ENCODE assay signal across 24 mouse cellular contexts in the genomic region with DNA sequence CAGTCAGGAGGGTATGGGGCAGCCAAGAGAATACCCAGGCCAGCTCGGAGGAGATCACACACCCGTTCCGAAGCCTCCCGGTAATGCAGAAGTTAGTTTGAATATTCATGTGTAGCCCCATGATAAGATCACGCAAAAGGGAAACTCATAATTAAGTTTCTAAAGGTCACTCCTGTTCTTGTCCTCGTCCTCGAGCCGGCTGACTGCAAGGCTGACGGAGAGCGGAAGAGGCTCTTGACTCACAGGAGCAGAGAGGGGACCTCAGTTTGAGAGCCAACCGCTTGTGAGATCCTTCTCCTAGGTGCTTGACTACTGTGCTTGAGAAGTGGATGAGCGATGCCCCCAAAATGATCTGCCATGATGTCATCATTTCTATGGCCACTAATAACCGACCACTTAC. TPM values are rescaled to one million over a fixed set of nuclear protein-coding genes. Genes with fewer than 3 reads are reported as not detected.
DNase-seq lines count a peak whose midpoint lies in the region; ATAC-seq and TF ChIP-seq lines count a peak whose summit lies in the region.
"Had no signal": no experiment of that assay in that cellular context is flagged by ENCODE, and none has a peak within 500 bp of the region (broad histone marks: within the 10 kb centered on the region; RNA-seq: fewer than 3 reads in every experiment).

No protein-coding gene starts in this region.

- no peak overlapping the region for H3K4me3 ChIP-seq in heart, embryonic 10.5 days
- H3K4me3 ChIP-seq in heart, postnatal 0 days (ENCODE audit: low read depth, low read length), result no peak overlapping the region
- no peak overlapping the region for H3K4me3 ChIP-seq in intestine, postnatal 0 days (ENCODE audit: low read depth, low read length)
- H3K4me3 ChIP-seq in stomach, embryonic 16.5 days (replicated peaks; ENCODE audit: low read length), result no peak overlapping the region
- H3K4me3 ChIP-seq: embryonic facial prominence, embryonic 12.5 days; hindbrain, embryonic 15.5 days; kidney, embryonic 15.5 days; limb, embryonic 13.5 days; liver, embryonic 12.5 days had no signal

- peaks cover 53% of the 10 kb centered on the region for H3K4me1 ChIP-seq in heart, embryonic 10.5 days
- H3K4me1 ChIP-seq in heart, postnatal 0 days (ENCODE audit: control insufficient read depth, insufficient read depth), result peaks cover 23% of the 10 kb centered on the region; the same call in 1 of the 2 replicates
- H3K4me1 ChIP-seq in intestine, postnatal 0 days (replicated peaks; ENCODE audit: control insufficient read depth, insufficient read depth, low read length), result 0 out of 2 replicates have a peak, but pooled peaks cover 5% of the 10 kb centered on the region
- H3K4me1 ChIP-seq in stomach, embryonic 16.5 days (ENCODE audit: control insufficient read depth, insufficient read depth, low read length), result no peaks in the 10 kb centered on the region
- H3K4me1 ChIP-seq: hindbrain, embryonic 15.5 days; liver, embryonic 12.5 days had no signal

- WGBS in heart, embryonic 10.5 days, result 83% methylated on average over 13 of the region's 13 CpGs
- 58% methylated on average over 13 of the region's 13 CpGs for WGBS in heart, postnatal 0 days
- WGBS in intestine, postnatal 0 days, result 52% methylated on average over 13 of the region's 13 CpGs
- WGBS in stomach, embryonic 16.5 days, result 81% methylated on average over 13 of the region's 13 CpGs

- TF ChIP-seq EP300 in heart, postnatal 0 days (IDR thresholded peaks at IDR 0.05; ENCODE audit: low read depth), result no peak

- no peak for DNase-seq in heart, embryonic 10.5 days (ENCODE audit: low spot score)
- DNase-seq in heart, postnatal 4 days, result no peak
- no peak for DNase-seq in heart, postnatal 0 days (ENCODE audit: low spot score)
- DNase-seq in heart, adult 9 months (ENCODE audit: low spot score in 2 of 2), result no peak
- no peak for DNase-seq in embryo, embryonic 11 days
- no peak for DNase-seq in layer of hippocampus, adult 9-10 months (ENCODE audit: low spot score)
- DNase-seq: adrenal gland, postnatal 25 days; cerebellum, adult 8-10 months; cerebellum, postnatal 36 days; forebrain, postnatal 0 days; gastrocnemius, postnatal 36 days; heart, postnatal 14 days; kidney, adult 11 months; lung, adult 18-20 months; lung, postnatal 14 days; thymus, postnatal 14 days had no signal

- ATAC-seq in heart, postnatal 0 days (ENCODE audit: insufficient read depth, low read depth), result 0 out of 2 replicates have a peak, but pooled peaks have one; percentile 1
- ATAC-seq in intestine, postnatal 0 days, result peak; percentile 56
- ATAC-seq in stomach, embryonic 16.5 days (ENCODE audit: insufficient read depth, low FRiP score), result no peak
- ATAC-seq: forebrain, postnatal 0 days; liver, embryonic 12.5 days had no signal

- no peak overlapping the region for H3K9ac ChIP-seq in heart, postnatal 0 days (replicated peaks; ENCODE audit: low read depth, low read length)
- H3K9ac ChIP-seq in intestine, postnatal 0 days (ENCODE audit: low read depth, low read length), result no peak overlapping the region; the same call in 1 of the 2 replicates
- no peak overlapping the region for H3K9ac ChIP-seq in stomach, embryonic 16.5 days (ENCODE audit: low read length)
- H3K9ac ChIP-seq: embryonic facial prominence, embryonic 12.5 days; forebrain, postnatal 0 days; hindbrain, embryonic 15.5 days; kidney, embryonic 15.5 days; limb, embryonic 13.5 days; liver, embryonic 12.5 days had no signal

- H3K27me3 ChIP-seq in heart, embryonic 10.5 days (ENCODE audit: insufficient read depth, poor library complexity, severe bottlenecking), result peaks cover 19% of the 10 kb centered on the region; the same call in 1 of the 2 replicates
- H3K27me3 ChIP-seq in heart, postnatal 0 days (ENCODE audit: control insufficient read depth, insufficient read depth, low read length), result no peaks in the 10 kb centered on the region
- H3K27me3 ChIP-seq in intestine, postnatal 0 days (replicated peaks; ENCODE audit: control insufficient read depth, insufficient read depth, low read length), result no peaks in the 10 kb centered on the region
- no peaks in the 10 kb centered on the region for H3K27me3 ChIP-seq in stomach, embryonic 16.5 days (ENCODE audit: control insufficient read depth, insufficient read depth, low read length)
- H3K27me3 ChIP-seq: embryonic facial prominence, embryonic 12.5 days; limb, embryonic 13.5 days; liver, embryonic 12.5 days had no signal

- no peaks in the 10 kb centered on the region for H3K36me3 ChIP-seq in heart, embryonic 10.5 days
- H3K36me3 ChIP-seq in heart, postnatal 0 days (replicated peaks; ENCODE audit: control insufficient read depth, insufficient read depth, low read length), result no peaks in the 10 kb centered on the region
- H3K36me3 ChIP-seq in intestine, postnatal 0 days (ENCODE audit: control insufficient read depth, insufficient read depth), result no peaks in the 10 kb centered on the region
- no peaks in the 10 kb centered on the region for H3K36me3 ChIP-seq in stomach, embryonic 16.5 days (ENCODE audit: control insufficient read depth, insufficient read depth, low read length)
- H3K36me3 ChIP-seq: embryonic facial prominence, embryonic 12.5 days; hindbrain, embryonic 15.5 days; kidney, embryonic 15.5 days; limb, embryonic 13.5 days; liver, embryonic 12.5 days had no signal

- no peak for TF ChIP-seq CTCF in heart, postnatal 0 days (IDR thresholded peaks at IDR 0.05; ENCODE audit: low read depth)
- no peak for TF ChIP-seq CTCF in intestine, postnatal 0 days (IDR thresholded peaks at IDR 0.05; ENCODE audit: low read depth)

- H3K9me3 ChIP-seq in heart, embryonic 10.5 days, result no peaks in the 10 kb centered on the region
- H3K9me3 ChIP-seq in heart, postnatal 0 days (replicated peaks; ENCODE audit: control insufficient read depth, low read length), result no peaks in the 10 kb centered on the region
- no peaks in the 10 kb centered on the region for H3K9me3 ChIP-seq in intestine, postnatal 0 days (ENCODE audit: control insufficient read depth)
- H3K9me3 ChIP-seq in stomach, embryonic 16.5 days (replicated peaks; ENCODE audit: control insufficient read depth, low read length), result no peaks in the 10 kb centered on the region
- H3K9me3 ChIP-seq: embryonic facial prominence, embryonic 12.5 days; hindbrain, embryonic 15.5 days; kidney, embryonic 15.5 days; limb, embryonic 13.5 days; liver, embryonic 12.5 days had no signal

- H3K4me2 ChIP-seq in heart, postnatal 0 days (ENCODE audit: low read depth, low read length), result no peak overlapping the region
- no peak overlapping the region for H3K4me2 ChIP-seq in intestine, postnatal 0 days (replicated peaks; ENCODE audit: low read depth)
- H3K4me2 ChIP-seq in stomach, embryonic 16.5 days (ENCODE audit: low read depth, low read length), result no peak overlapping the region
- H3K4me2 ChIP-seq: embryonic facial prominence, embryonic 12.5 days; hindbrain, embryonic 15.5 days; kidney, embryonic 15.5 days; limb, embryonic 13.5 days; liver, embryonic 12.5 days; midbrain, embryonic 11.5 days had no signal

- peak overlapping the region; percentile 43 for H3K27ac ChIP-seq in heart, embryonic 10.5 days
- H3K27ac ChIP-seq in heart, postnatal 0 days (ENCODE audit: low read depth), result peak overlapping the region; percentile 78
- H3K27ac ChIP-seq in intestine, postnatal 0 days (ENCODE audit: low read depth, low read length), result peak overlapping the region; percentile 88
- peak overlapping the region; percentile 66 for H3K27ac ChIP-seq in stomach, embryonic 16.5 days (ENCODE audit: low read length)
- H3K27ac ChIP-seq: embryonic facial prominence, embryonic 12.5 days; hindbrain, embryonic 15.5 days; kidney, embryonic 15.5 days; limb, embryonic 13.5 days; liver, embryonic 12.5 days had no signal

RNA-seq across cellular contexts. Expression of gene Sulf2, which starts 48.7 kb away (rescaled TPM):
- polyA plus RNA-seq in heart, embryonic 10.5 days (2016; fragmentation: Nextera tagmentation; extraction: Ambion mirVana), result 94.7 and 103 TPM in 2 replicates
- total RNA-seq in heart, postnatal 4 days (2021), result 100 to 1,000 TPM; 124 to 129 TPM
- total RNA-seq in heart, postnatal 0 days (2014; rRNA removed; ENCODE audit: low replicate concordance), result 86.5 and 94.0 TPM in 2 replicates
- 51.9 and 54.8 TPM in 2 replicates for polyA plus RNA-seq in heart, postnatal 0 days (2015; fragmentation: Nextera tagmentation; extraction: Ambion mirVana)
- polyA plus RNA-seq in intestine, postnatal 0 days (2015; fragmentation: Nextera tagmentation; extraction: Ambion mirVana), result 66.0 and 66.4 TPM in 2 replicates
- 119 and 124 TPM in 2 replicates for polyA plus RNA-seq in stomach, embryonic 16.5 days (2015; fragmentation: Nextera tagmentation; extraction: Ambion mirVana)
